Mouse (Mus musculus): ENCODE measurements around the gene Calu. TPM values are rescaled to one million over a fixed set of nuclear protein-coding genes. Genes with fewer than 3 reads are reported as not detected.
"Not testable (repeated sequence)": the region's sequence is repeated elsewhere in the genome, so short reads cannot be mapped to it uniquely, and the experiment has no call there.

Calu gene
- polyA plus RNA-seq, 1 experiment: 110 TPM

DNA sequence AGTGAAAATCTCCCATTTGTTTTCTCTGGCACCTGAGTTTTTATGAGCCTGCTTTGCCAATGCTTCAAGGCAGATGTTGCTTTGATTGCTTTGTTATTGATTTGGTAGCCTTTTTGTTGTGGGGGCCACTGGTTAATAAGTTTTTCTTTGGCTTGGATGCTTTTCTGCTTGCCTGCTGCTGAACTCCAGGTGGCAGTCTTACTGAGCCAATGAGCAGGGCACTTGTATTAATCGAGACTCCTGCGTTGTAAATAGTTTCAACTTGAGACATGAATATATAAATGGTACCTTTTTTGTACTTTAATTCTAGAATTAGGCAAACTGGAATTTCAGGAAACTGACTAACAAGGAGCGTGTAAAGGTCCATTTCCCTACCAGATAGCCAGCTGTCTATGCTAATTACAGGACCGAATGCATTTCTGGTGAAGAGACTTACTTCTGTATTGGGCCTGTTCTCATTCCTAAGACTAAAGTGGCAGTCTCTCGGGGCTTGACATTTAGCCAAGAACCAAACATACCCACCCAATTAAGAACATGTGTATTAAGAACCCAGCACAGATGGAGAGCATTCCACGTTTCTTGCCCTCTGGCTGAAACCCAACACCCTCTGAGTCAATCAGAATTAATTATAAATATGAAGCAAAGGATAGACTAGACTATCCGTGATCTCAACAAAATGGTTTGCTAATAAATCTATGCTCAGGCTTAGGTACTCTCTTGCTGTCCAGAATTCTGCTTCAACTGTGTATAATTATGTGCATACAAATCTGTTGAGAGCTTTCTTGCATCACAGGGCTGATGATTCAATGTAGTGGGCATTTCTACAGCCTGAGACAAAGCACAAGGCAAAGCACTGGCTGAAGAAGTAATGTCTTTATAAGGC is 14.6 kb downstream of the Calu start:
- DNase-seq (ENCODE audit: low read depth): no peak

DNA sequence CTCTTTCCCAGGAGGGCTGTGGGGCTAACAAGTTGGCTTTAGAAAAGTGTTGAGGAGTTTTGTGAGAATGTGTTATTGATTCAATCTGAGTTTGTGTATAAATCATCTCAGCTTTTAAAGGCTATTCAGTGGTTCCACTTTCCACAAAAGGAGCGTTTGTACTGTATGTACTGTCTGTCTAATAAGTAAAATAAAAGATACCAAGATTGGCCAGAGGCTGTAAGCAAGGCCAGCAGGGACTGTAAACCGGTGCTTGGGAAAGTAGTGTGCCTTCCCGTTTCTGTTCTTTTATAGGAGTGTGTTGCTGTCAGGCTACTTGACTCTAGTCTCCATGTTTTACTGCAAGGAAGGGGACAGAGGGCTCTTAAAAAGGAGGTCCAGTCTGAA is 15.3 kb downstream of the Calu start:
- DNase-seq (ENCODE audit: low read depth): no peak

DNA sequence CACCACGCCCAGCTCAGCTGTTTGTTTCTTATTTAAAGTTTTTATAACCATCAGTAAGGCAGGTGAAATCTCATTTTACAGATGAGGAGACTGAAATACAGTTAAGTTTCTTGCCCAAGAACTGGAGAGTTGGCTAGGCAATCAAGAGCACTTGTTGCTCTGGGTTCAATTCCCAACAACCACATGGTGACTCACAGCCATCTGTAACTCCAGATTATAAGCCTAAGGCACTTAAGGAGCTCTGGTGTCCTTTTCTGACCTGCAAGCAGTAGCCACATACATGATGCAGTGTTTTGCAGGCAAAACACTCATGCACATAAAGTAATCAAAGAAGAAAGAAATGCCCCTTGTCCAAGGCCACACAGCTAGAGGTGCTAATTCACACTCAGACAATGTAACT is 17.4 kb downstream of the Calu start:
- DNase-seq (ENCODE audit: low read depth): no peak

DNA sequence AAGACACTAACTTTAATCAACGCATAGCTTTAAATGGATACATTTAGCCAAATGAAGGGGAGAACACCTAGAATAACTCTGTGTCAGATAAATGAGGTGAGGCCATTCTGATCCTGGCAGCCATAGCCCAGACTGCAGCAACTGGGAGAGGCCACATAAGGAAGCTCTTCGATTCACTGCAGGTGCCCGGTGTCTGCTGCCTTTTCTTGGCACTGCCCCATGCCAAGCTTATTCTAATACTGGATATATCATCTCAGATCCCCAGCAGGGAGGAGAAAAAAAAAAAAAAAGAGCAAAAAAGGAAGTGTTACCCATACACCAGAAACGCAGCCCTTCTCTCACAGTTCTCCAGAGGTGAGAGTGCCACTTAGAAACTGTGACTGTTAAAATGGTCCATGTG is 29.5 kb downstream of the Calu start:
- no peak for DNase-seq (ENCODE audit: low read depth)

DNA sequence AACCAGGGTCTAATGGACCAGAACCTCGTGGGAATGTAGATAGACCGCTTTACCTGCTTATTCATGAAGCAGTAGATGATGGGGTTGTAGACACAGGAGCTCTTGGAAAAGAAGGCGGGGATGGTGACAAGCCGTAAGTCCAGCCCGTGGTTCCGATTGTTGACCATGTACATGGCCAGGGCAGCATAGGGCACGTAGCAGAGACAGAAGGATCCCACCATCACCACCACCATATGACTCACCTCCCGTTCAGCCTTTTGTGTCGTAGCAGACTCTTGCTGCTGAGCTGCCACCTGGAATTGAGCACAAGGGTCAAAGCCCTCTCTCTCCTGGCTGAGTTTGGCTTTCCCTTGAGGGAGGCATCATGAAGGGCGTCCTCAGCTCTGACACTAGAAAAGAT is 30.8 kb downstream of the Calu start:
- no peak for DNase-seq (ENCODE audit: low read depth)

DNA sequence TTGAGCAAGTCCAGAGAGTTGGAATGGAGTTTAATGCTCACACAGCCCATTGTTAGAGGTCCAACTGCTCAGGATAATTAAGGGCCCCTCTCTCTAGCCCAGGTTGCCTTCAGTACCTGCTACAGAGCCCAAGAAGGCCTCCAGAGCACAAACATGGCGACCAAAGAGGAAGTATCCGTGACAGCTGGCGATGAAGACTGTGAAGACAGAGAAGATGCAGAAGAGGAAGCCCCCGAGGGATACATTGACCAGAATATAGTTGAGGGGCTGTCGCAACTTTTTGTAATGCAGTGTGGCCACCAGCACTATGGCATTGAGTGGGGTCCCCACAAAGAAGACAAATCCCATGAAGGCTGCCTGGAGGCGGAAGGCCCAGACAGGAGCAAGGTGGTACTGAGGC is 32.1 kb downstream of the Calu start:
- DNase-seq (ENCODE audit: low read depth): no peak

DNA sequence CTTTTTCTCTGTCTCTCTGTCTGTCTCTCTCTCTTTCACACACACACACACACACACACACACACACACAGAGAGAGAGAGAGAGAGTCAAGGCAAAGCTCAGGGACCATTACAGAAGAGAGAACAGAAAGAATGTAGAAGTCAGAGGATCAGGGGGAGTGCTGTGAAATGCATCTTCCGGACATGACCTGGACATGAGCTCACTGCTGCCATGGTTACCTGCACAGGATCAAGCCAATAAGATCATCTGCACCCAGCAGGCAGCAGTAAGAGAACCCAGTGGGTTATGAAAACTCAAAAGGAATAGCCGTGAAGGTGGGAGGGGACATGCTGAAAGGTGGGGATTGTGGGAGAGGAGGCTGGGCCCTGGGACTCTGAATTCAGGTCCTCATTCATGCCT is 34.6 kb downstream of the Calu start:
- DNase-seq (ENCODE audit: low read depth): no peak

DNA sequence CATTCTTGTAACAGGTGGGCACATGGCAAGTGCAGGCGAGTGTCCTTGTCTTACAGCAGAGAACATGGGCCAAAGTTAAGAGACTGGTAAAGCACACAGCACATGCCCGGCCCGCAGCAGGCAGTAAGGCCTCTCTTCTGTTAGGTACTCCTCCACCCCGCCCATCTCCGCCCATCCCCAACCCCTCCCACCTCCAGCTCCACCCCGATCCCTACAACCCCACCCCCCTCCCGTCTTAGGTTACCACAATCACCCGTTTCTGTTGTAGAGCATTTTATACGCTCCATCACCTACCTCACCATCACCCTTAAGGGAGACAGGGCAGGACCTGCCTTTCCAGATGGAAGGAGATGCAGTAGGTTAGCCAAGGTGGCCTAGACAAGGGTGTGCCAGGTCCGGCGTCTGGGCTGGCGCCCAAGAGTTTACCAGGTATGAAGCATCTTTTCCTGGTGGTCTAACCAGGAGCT is 40.2 kb downstream of the Calu start, which contains the start of gene Opn1sw:
TSS of gene Opn1sw (minus strand) at position 417 of the 467 bp plus-strand sequence.
- no peak for DNase-seq (ENCODE audit: low read depth)

DNA sequence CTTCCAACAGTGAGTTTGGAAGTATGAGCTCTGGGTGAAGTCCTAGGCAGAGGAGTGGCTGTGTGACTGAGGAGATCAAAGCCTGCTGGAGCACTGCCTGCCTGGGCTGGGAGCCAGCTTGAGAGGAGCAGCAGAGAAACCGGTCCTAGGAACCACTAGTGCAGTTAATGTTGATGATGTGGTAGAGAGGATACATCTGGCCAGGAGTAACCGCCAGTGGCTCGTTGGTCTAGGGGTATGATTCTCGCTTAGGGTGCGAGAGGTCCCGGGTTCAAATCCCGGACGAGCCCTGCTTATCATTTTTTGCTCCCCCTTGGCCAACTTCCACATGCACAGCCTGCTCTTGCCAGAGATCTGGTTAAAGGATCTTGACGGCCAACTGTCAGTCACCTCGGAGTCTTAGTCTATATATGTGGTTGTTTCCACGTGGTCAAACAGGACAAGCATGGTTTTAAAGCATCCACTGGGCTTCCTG is 40.8 kb downstream of the Calu start:
- peak; percentile 91 for DNase-seq (ENCODE audit: low read depth)

DNA sequence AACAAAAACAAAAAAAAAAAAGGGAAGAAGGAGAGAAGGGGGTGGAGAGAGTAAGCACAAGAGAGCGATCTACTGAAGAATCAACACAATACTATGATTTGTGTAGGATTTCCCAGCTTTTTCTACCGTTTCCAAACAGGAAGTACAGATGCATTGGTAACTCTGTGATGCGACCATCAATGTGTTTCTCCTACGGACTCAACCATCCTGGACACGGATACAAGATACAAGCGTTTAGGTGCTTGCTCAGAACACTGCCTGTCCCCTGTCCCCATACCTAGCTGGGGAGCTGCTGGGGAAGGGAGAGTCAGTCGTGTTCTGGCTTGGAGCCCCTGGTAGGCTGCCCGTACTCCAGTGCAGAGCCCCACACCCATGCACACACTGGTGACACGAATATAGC is 41.6 kb downstream of the Calu start:
- no peak for DNase-seq (ENCODE audit: low read depth)

DNA sequence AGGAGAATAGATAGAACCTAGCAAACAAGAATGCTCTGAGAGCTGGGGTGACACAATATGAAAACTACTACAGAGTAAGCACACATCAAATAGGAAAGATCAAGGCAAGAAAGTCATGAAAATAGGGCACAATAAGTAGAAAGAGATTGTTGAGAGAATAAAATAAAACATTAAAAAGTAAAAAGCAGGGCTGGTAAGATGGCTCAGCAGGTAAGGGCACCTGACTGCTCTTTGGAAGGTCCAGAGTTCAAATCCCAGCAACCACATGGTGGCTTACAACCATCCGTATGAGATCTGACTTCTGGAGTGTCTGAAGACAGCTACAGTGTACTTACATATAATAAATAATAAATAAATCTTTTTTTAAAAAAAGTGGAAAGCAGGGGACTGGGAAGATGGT is 42.6 kb downstream of the Calu start:
- not testable (repeated sequence) for DNase-seq (ENCODE audit: low read depth)

DNA sequence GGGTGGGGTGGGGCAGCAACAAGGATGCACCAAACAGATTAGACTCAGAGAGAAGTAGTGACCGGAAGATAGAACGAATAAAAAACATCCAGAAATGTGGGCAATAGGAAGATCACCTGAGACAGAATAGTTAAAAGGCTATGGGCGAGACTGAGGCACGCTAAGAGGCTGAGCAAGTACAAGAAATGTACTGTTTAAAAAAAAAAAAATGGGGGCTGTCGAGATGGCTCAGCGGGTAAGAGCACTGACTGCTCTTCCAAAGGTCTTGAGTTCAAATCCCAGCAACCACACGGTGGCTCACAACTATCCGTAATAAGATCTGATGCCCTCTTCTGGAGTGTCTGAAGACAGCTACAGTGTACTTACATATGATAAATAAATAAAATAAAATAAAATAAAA is 43.4 kb downstream of the Calu start:
- not testable (repeated sequence) for DNase-seq (ENCODE audit: low read depth)

DNA sequence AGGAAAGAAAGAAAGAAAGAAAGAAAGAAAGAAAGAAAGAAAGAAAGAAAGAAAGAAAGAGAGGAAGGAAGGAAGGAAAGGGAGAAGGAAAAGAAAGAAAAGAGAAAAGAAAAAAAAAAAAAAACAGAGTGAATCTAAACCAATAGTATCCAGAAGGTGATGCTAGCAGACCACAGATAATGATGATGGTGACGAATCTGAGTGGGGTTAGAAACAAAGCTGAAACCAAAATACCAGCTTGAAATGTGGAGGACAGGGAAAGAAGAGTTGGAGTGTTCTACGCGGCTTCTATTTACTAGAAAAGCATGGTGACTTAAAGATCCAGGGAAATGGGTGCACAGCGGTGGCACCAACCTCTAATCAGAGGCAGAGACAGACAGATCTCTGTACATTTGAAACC is 43.9 kb downstream of the Calu start:
- no peak for DNase-seq (ENCODE audit: low read depth)

DNA sequence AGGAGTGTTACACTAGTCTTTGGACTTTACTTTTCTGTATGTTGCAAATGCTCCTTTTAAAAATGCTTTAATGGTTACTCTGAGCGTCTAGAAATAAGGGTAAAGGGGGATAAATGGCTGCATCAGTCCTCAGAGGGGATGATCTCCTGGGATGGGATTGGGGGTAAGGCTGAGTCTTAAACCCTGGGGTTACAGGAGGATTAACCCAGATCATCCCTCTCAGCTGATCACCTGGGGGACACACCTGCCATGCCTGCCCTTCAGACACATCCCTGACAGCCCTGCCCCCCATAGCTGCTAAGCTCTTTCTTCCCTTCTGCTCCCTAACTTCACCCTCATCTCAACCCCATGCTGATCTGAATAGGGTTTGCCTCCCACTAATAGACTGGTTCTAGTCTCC is 46.4 kb downstream of the Calu start:
- DNase-seq (ENCODE audit: low read depth): no peak

DNA sequence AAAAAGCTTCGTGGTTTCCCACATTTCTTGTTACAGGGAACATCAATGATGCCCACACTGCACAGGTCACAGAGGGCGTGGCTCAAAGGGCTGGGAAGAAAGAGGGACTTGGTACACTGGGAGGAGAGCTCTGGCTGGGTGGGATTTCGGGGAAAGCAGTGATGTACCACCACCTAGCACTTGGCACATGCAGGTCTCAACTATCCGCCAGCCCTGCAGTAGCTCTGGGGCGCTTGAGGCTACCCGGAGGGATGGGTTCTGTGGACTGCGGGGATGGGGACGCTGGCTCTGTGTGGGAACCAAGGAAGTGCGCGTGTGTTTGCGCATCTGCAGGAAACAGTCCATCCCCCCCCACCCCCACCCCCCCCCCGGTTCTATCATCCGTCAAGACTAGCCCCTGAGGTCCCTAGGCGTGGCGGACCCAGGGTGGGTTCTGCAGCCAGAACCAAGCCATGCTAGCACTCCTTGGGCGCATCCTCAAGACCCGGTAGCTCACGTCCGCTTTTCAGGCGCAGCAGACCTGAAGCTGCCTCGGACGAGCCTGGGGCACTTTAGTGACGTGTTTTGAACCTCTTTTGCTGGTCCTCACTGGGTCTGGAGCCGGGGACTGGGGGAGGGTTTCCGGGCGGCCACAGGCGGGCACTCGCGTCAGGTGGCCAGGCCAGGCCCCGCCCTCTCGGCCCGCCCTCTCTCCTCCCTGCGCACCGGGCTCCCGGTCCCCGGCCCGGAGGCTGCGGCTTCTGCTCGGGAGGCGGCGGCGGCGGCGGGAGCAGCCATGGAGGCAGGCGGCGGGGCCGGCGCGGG is 48.2 kb downstream of the Calu start, which contains the start of gene Ccdc136:
TSS of gene Ccdc136 (plus strand) at position 400 of the 804 bp plus-strand sequence.
- no peak for DNase-seq (ENCODE audit: low read depth)

DNA sequence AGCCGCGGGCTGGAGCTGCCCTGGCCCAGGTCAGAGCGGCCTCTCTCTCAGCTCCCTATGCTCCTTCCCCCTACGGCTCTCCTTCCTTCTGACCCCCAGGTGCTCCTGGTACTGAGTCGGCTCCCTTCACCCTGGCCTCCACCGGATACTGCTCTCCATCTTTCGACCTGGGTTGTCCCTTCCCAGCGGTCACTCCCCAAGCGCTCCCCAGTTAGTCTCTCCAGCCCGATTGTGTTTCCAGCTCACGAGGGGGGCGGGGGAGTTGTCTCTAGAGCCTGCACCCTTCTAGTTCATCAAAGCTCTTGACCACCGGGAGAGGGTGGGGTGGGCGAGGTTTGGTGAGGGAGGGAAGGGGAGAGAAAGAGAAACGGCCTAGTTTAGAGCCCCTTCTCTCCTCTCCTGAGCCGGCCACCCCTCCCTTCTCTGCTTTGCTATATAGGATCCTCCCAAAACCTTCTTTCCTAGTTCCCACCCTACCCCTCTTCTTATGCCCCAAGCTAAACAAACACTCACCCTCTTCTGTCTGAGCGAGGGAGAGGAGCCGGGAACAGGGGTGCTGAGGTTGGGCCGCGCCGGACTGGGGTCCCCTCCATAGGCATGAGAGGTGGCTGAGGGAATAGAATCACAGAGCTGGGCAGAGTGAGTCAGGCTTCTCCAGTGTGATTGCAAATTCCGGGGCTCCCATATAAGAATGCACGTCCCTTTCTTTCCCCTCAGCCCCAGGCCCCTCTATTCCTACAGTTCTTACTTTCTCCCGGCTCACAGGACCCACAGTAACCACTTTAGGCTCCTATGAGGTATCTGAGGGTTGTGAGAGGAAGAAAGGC is 49.1 kb downstream of the Calu start:
- DNase-seq (ENCODE audit: low read depth): no peak

DNA sequence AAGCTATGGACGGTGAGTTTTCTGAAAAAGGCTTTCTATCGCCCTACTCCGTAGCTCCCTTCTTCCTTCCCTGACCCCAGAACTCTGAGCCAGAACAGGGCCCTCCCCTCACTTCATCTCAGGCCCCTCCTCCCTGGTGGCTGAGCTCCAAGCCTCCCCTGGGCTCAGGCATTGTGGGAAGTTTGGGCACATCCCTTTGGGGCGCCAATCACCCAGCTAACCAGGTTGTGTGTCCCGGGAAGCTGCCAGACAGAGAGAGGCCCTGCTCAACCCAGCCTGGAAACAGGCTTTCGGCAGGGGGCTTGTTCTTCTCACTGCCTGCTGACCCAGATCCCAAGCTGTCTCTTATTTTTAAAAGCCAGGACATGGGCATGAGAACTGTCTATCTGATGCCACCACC is 49.7 kb downstream of the Calu start:
- DNase-seq (ENCODE audit: low read depth): no peak

DNA sequence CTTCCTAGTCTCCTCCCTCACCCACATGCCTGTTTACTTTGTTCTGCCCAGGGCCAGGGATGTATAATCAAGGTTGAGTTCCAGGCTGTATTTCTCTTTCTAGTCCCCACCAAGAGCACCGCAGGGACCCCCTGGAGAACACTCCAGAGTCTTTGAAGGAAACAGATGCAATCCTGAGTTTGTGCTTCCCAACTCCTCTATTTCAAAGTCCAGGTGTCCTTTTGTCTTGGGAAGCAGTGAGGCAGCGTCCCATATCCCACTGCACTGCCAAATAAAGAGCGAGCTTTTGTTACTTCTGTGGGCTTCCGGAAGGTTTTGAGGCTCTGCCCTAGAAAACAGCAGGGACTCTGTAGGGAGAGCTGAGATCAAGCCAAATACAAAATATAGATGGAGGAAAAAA is 52.0 kb downstream of the Calu start:
- no peak for DNase-seq (ENCODE audit: low read depth)

DNA sequence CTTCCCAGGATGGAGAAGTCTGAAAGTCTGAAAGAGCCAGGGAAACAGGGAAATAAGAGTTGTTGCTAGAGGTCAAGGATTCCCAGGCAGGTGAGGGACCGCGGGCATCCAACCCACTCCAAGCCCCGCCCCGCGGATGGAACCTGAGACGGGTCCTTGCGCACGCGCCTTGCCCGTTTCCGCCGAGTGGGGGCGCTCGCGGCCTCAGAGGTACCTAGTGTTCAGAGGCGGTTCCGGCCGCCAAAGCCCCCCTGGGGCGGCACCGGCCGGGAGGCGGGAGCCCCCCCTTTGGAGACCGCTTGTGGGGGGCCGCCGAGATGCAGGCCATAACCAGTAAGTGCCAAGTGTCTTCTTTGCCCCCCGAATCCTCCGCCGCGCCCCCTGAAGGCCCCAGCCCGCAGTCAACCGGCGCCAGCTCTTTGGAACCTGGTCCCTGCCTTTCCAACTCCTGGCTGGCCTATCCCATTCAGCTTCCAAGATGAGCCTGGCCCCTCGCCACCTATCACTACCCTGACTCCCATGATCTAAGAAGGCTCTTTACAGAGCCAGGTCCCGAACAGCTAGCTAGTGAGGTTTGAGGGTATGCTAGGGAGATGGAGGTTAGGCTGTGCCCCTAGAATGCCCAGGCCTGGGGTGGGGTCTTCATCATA is 54.9 kb downstream of the Calu start:
- no peak for DNase-seq (ENCODE audit: low read depth)

DNA sequence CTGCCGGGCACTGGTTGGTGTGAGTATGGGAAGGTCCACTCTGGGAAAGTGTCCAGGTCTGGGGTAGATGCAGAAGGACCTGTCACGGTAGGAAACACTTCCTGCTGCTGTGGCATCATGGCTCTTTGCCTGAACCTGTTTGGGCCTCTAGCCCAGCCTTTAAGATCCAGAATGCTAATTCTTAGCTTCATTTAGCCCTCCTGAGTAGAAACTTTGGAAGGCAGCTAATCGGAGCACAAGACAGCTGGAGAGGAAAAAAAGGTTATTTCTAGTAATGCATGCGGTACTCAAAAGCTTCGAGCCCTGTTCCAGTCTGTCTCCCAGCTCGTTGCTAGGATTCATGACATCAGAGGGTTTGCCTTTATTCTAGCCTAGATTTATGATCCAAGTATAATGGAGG is 58.5 kb downstream of the Calu start:
- DNase-seq (ENCODE audit: low read depth): no peak

DNA sequence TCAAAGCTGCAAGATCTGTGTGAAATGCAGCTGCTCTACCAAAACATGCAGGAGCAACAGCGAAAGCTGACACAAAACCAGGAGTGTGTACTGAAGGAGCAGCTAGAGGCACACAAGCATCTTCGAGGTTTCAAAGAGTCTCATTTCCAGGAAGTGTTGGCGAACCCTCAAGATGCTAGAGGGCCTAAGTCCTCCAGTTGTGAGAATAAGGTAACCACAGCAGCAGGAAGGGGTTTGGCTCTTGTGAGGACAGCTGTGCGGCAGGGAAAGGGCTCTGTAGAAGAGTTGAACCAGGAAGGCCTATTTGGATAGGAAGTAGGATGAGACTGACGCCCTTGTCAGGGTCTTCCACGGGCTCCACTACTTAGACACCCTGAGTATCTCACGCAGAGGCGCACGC is 67.6 kb downstream of the Calu start:
- DNase-seq (ENCODE audit: low read depth): no peak

Measured in gonadal fat pad, adult 2 months (tissue).